Mouse (Mus musculus): ENCODE data around the gene Bag3. TPM values are rescaled to one million over a fixed set of nuclear protein-coding genes. Genes with fewer than 3 reads are reported as not detected.
A peak's percentile ranks its signal among the peaks of the same experiment; 100 is the strongest.
"Not testable (repeated sequence)": the region's sequence is repeated elsewhere in the genome, so short reads cannot be mapped to it uniquely, and the experiment has no call there.

Bag3 gene
- total RNA-seq, 2 experiments from 2014 or later, result 157 to 160 TPM

DNA sequence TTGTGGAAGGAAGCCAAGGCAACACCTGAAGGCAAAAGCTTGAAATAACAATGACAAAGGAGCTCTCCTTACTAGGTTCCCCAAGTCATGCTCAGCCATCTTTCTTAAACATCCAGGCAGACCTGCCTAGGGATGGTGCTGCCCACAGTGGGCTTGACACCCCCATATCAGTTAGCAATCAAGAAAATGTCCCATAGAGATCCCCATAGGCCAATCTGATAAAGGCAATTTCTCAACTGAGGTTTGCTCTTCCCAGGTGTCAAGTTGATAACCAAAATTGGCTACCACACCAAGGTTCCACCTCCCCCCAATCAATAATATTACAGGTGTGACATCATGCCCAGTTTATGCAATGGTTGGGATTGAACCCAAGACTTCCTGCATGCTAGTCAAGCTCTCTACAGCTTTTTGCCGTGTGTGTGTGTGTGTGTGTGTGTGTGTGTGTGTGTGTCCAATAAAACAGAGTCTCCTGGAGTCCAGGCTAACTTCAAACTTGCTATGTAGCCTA lies 33.6 kb downstream of the Bag3 start:
- intact Hi-C loops (cut with DNase I), result no loop called here

GRCm38 (mm10) chr7:128563373-128563772 lies 40.0 kb downstream of the Bag3 start:
- intact Hi-C loops (cut with DNase I), result loop anchor here (2.0 to 5.0 kb wide), 3 partner anchors 91 to 127 kb away; no protein-coding TSS in a partner anchor

More for the DNA sequence above, 33.6 kb downstream of the Bag3 start:
- no peak for DNase-seq

DNA sequence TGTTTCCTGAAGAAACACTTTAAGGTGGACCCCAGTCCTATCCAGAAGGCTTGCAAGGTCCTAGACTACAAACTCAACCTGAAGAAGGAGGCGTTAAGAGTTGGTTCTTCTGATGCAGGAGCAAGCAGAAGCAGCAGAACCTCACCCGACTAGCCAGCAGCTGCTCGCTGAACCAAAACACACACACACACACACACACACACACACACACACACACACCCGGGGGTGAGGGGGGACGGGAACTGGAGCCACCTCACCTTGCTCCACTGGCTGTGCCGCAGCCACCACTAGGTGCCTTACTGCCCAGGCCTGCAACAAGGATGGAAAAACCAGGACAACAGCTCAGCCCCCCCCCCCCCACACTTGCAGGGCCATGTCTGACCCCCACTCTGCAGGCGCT lies 42.9 kb downstream of the Bag3 start:
- intact Hi-C loops (cut with DNase I), result no loop called here
- no peak for DNase-seq

More at GRCm38 (mm10) chr7:128563373-128563772, 40.0 kb downstream of the Bag3 start:
- peak; percentile 35 to 49 for DNase-seq

GRCm38 (mm10) chr7:128567561-128568244 lies 44.3 kb downstream of the Bag3 start:
- intact Hi-C loops (cut with DNase I), result no loop called here

GRCm38 (mm10) chr7:128569429-128569828 lies 46.0 kb downstream of the Bag3 start:
- intact Hi-C loops (cut with DNase I); DNase-seq: not testable (repeated sequence)

More at GRCm38 (mm10) chr7:128567561-128568244, 44.3 kb downstream of the Bag3 start:
- no peak for DNase-seq

- intact Hi-C loops (cut with DNase I), result no loop called here
- DNase-seq, result no peak
These were observed 46.7 kb downstream of the Bag3 start for GRCm38 (mm10) chr7:128569987-128570656.

DNA sequence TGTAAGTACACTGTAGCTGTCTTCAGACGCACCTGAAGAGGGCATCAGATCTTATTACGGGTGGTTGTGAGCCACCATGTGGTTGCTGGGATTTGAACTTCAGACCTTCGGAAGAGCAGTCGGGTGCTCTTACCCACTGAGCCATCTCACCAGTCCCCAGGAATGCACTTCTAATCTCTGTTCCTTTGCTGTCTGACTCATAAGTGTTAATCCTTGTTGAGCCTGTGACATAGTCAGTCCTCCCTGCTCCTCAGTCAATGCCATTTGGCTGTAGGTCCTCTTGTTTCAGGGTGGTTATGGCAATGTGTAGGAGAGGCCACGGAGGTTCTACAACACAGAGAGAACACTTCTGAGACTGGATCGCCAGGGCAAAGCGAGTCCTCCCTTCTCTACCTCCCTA lies 47.2 kb downstream of the Bag3 start:
- intact Hi-C loops (cut with DNase I); DNase-seq: not testable (repeated sequence)

- DNase-seq, result no peak
- intact Hi-C loops (cut with DNase I), result no loop called here
These were observed 48.6 kb downstream of the Bag3 start for GRCm38 (mm10) chr7:128572030-128572429.

- intact Hi-C loops (cut with DNase I), result no loop called here
- DNase-seq, result no peak
These were observed 51.8 kb downstream of the Bag3 start for GRCm38 (mm10) chr7:128575211-128575610.

GRCm38 (mm10) chr7:128575794-128576193 lies 52.4 kb downstream of the Bag3 start:
- no peak for DNase-seq
- intact Hi-C loops (cut with DNase I), result no loop called here

- intact Hi-C loops (cut with DNase I), result no loop called here
- DNase-seq, result no peak
These were observed 54.2 kb downstream of the Bag3 start for GRCm38 (mm10) chr7:128577607-128578006.

DNA sequence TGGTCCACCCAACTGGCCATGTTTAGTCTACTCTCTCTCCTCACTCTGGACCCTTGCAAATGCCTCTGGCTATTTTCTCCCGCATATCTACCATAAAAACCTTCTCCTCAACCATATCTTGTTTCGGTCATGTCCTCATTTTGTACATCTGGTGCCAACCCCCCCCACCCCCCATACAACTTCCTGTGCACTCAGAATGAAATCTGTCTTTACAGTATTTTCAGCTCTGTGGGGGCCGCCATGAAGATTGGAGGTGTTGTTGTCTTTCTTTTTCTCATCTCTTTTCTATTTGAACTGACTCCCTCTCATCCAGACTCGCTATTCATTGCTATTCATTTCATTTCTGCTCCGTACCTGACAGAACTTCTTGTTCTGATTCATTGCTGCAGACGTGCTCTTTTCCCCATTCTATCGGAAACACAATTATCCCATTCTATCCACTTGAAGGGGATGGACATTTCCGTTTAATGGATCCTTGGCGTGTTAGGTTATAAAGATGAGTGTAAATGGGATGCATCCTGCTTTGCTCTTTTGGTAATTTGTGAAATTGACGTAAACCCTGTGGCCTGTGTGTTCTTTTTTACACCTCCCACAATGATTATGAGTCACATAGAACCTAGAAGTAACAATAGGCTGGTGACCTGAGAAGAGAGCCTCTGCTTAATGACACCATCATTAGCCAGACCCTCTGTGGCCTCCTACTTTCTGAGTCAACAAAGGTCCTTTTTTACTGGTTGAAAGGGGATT lies 55.0 kb downstream of the Bag3 start:
- intact Hi-C loops (cut with DNase I), result no loop called here
- no peak for DNase-seq

DNA sequence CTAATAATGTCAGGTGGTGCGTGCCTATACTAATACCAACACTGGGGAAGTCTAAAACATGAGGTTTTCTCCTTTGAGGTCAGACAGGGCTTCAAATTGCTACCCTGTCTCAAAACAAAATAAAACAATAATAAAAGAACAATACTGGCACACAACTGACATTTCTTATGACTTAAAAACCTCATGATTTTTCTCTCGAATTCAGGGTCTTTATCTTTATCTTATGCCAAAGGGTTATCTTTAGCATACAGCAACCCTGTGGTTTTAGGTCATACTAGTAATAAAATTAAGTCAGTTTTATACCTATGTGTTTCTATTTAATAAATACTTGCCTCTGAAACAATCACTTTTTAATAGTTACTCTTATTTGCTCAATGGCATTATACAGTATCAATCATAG lies 56.0 kb downstream of the Bag3 start:
- no peak for DNase-seq
- intact Hi-C loops (cut with DNase I), result no loop called here

DNA sequence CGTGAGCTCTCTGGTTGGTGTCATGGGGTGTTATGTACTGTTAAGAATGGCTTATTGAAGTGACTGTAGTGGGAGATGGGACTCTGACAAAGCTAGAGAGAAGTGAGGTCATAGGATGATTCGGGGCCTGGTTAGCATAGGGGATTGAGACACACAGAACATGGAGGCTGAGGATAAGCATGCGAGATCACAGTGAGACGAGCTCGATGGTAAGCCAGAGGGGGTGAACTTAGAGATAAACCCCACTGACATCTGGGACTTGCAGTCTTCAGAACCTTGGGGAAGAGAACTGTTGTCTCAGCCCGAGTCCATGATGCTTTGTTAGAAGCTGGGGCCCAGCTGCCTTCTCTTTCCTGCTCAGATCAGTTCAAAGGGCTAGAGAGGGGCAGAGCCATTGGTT lies 56.9 kb downstream of the Bag3 start:
- intact Hi-C loops (cut with DNase I), result no loop called here
- no peak for DNase-seq

DNA sequence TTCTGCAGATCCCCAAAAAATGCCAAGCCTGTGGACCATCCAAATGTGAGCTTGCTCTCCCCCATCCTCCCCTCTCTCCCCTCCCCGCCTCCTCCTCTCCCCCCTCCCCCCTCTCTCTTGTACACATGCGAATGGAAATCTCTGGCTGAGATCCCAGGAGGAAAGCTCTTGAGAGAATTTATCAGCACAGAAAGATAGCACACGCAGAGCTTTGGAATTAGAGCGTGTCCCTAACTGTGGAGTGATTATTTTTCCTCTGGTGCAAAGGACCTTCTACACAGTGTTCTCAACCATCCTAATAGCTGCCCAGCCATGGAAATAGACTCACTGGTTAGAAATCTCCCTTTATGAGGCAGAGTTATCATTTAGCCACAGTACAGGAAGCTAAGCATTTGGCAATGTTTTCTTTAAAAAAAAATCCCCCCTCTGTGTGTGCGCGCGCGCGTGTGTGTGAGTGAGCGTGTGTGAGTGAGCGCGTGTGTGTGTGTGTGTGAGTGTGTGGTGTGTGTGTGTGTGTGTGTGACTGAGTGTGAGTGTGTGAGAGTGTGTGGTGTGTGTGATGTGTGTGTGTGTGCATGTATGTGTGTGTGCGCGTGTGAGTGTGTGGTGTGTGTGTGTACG lies 58.6 kb downstream of the Bag3 start:
- intact Hi-C loops (cut with DNase I), result no loop called here
- peak; percentile 34 to 40 for DNase-seq

- DNase-seq, result peak; percentile 26 to 36
These were observed 60.0 kb downstream of the Bag3 start for GRCm38 (mm10) chr7:128583213-128583948.

DNA sequence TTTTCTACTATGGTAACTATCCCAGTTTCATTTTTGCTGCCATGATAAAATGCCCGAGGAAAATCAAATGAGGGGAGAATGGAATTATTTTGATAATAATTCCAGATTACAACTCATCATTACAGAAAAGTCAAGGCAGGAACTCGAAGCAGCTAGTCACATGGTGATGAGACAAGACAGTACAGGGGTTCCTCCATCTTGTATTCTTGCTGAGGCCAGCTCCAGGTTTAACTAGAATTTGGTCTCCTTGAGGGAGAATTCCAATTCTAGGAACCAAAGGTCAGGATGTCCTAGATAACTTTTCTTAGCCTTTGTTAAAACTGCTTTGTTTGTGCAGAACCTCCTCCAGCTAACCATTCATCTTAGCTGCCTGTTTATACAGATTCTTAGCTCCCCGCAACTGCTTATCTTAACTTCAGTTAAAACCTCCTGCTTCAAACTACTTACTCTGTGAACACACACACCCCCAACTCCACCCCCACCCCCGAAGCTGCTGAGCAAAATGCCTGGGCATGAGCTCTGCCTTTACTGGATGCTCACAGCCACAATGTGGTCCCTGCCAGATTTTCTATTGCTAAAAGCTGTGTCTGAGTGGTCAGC lies 64.0 kb downstream of the Bag3 start:
- intact Hi-C loops (cut with DNase I), result no loop called here
- DNase-seq, result no peak

More at GRCm38 (mm10) chr7:128583213-128583948, 60.0 kb downstream of the Bag3 start:
- intact Hi-C loops (cut with DNase I), result no loop called here

GRCm38 (mm10) chr7:128591345-128592084 lies 68.1 kb downstream of the Bag3 start:
- peak; percentile 32 to 33 for DNase-seq
- intact Hi-C loops (cut with DNase I), result no loop called here
